Mouse (Mus musculus) common myeloid progenitor, adult 5-6 weeks (primary cell): Measurements from ENCODE around the gene Mlec. TPM values are rescaled to one million over a fixed set of nuclear protein-coding genes. Genes with fewer than 3 reads are reported as not detected.
"Not testable (repeated sequence)": the region's sequence is repeated elsewhere in the genome, so short reads cannot be mapped to it uniquely, and the experiment has no call there.

Experiments used
- ATAC-seq: replicated peaks from 2 replicates; pipeline ENCODE4 v1.8.0; 2016; ENCODE audit warnings: low read depth, mild to moderate bottlenecking, moderate TSS enrichment, inconsistent platforms; ENCODE audit not compliant: poor library complexity, severe bottlenecking
- total RNA-seq: library from RNA; stranded (forward); fragments of 200-1000, 187-1606 nt; gene quantifications from 2 replicates; pipeline ENCODE4 v1.2.3, GENCODE M21; 2017

The Mlec gene
- total RNA-seq, 1 experiment from 2014 or later = 210 TPM

DNA sequence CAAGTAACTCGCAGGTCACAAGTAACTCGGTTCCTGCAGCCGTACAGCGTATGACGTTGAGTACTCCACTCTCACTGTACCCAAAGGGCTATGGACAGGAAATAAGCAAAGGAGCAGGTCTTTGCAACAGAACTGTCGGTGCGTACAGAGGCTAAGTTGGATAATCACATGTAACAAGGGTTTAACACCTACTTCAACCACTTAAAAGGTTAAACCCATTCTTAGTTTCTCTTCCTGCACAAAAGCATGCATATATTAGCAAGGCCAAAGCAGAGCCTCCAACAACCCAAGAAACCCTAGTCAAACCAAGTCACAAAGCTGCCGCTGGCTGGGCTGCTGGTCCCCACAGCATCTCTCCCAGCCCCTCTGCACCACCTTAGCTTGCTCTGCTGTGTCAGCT, 25.5 kb downstream of the Mlec start:
- ATAC-seq = no peak

- ATAC-seq = no peak
These were observed 28.7 kb downstream of the Mlec start for GRCm38 (mm10) chr5:115129328-115129727.

DNA sequence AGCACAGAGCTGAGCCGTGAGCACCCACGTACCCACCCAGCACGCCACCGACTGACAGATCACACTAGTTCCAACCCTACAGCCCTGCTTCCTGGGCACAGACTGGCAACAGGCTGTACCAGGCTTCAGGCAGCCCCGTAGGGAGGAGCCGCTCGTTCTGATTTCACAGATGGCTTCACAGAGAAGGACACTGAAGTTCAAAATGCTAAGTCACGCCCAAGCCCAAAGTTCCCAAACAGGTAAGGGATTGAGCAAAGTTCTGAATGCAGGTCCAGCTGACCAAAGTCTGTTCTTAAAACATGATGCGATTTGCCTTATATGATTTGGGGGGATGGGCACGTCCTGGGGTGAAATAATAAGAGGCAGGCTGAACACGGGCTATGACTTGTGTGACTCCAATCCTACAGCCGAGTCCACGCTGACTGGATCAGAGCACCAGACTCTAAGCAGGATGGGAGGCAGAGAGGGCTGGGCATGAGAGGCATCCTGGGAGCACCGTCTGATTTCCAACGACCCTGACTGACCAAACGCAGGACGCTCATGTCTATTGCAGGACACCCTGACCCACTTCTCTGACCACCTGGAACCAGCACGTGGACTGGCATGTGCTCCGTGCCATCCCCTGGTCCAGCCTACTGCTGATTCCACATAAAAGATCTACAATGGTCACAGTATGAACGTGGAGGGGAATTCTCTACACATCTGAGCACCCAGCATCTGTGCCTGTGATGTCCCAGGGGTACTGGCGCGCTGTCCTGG, 30.4 kb downstream of the Mlec start:
- no peak for ATAC-seq

- ATAC-seq = no peak
These were observed 31.2 kb downstream of the Mlec start for GRCm38 (mm10) chr5:115126578-115127312.

DNA sequence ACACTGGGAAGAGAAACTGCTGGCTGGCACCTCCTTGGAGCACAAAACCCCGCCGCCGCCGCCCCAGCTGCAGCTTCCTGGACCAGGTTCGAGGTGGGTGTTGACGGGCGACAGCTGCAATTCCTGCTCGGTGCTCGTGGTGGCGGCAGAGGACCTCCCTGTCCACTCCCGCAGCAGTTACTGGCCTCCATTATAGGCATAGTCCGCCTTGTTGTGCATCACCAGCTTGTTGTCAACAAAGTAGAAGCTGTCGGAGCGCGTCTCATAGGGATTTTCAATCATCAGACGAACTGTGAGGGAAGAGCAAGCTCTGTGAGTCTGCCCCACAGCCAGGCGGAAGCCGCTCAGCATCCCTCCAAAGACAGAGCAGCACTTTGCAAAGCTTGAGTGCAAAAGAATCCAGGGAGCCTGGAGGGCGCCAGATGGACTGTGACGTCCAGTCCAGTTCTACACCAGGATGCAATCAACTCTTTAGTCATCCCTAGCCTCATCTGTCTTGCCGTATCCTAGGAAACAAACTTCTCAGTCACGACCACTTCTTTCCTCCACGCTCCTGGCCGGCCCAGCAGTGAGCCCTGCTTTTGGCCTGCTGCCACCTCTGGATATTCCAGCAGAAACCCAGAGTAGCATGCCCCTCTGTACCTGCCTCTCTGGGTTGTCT, 32.6 kb downstream of the Mlec start:
- peak; percentile 98 for ATAC-seq

GRCm38 (mm10) chr5:115124690-115125089, 33.3 kb downstream of the Mlec start:
- ATAC-seq = no peak

- ATAC-seq = no peak
These were observed 37.0 kb downstream of the Mlec start for GRCm38 (mm10) chr5:115120978-115121377.

DNA sequence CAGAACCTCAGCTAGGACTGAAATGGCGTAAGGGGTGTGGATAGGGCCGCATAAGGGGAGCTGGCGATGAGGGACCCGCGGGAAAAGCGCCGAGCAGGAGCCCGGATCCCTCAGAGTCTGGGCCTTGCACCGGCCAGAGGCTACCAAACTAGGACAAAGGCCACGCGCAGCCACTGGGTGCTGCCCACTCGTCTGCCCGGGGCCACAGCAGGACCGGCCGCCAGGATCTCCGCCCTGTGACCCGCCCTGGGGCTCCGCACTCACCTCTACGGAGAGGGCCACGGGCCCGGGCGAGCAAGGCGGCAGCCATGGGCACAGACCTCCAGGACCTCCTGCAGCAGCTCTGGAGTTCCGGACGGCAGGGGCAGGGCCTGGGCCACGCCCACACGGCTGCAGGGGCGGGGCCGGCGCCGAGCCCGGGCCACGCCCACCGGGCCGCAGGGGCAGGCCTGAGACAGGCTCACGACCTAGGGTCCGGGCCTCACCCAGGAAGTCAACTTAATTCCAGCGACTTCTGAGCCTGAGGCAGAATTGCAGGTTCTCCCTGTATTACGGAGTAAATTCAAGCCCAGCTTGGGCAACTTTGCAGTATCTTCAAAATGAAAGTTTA, 38.9 kb downstream of the Mlec start, which contains the start of gene Acads:
Gene Acads (minus strand): TSS at position 386 of the 610 bp plus-strand sequence.
- ATAC-seq = peak; percentile 86

DNA sequence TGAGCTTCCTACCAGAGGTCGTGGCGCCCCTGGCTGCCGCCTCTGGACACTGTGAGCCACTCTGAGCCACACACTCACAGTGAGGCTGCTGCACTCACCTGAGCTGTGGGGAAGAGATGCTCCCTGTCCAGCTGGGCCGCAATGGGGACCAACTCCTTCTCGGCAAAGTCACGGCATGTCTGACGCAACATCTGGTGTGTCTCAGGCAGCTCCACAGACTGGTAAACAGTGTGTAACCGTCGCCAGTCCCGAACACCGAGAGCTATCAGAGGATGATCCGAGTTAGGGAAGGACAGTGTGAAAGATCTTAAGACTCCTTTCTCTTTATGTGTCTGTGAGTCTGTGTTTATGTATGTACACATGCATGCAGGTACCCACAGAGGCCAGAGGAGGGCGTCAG, 40.5 kb downstream of the Mlec start:
- no peak for ATAC-seq

GRCm38 (mm10) chr5:115116426-115116825, 41.6 kb downstream of the Mlec start:
- no peak for ATAC-seq

GRCm38 (mm10) chr5:115114501-115114900, 43.5 kb downstream of the Mlec start:
- ATAC-seq = no peak

DNA sequence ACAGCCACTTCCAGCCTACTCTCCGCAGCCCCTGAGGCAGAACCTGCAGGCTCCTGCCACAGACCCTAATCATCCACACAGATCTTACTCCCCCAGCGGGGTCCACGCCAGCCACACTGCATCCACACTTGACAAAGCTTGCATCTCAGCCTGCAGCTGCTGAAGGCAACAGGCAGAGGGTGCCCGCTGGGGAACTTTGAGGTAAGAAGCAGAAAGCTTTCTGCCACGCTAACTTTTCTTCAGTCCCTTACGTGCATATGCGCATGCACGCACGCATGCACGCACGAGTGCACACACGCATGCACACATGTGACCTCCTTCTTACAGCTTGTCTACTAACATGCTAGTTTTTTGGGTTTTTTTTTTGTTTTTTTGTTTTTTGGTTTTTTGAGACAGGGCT, 44.7 kb downstream of the Mlec start:
- ATAC-seq = no peak

DNA sequence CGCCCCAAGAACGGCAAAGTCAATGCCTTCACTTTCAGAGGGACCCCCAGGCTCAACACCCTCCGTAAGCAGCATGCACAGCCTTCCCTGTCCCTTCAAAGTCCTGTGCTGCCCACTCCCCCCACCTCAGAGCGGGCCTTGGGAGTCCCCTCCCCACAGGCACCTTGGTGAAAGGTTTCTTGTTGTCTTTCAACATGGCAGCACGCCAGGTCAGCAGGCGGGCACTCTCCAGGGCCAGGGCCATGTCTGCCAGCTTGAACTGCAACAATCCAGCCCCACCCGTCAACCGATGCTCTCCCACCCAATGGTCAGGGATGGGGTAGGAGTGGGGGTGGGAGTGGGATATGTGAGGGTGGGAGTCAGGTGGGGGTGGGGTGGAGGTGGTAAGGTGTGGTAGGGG, 46.8 kb downstream of the Mlec start:
- ATAC-seq = no peak

GRCm38 (mm10) chr5:115103253-115103652, 54.7 kb downstream of the Mlec start:
- not testable (repeated sequence) for ATAC-seq

- no peak for ATAC-seq
These were observed 55.7 kb downstream of the Mlec start for GRCm38 (mm10) chr5:115102231-115102630.

DNA sequence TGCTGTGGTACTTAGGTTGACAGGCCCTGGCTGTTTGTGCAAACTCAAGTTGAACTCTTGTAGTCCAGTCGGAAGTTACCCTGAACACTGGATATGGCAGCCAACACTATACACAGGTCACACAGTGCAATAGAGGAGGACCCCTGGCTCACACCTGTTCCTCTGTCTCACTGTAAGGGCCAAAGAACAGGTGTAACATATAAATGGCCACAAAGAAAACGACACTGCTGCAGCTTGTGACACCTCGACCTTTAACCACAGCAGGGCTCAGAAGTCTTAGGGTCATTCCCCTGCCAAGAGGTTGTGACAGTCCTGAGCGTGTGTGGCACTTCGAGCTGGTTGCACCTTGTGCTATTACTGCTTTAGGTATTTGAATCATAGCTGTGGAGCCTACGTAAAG, 57.5 kb downstream of the Mlec start:
- no peak for ATAC-seq

- no peak for ATAC-seq
These were observed 58.0 kb downstream of the Mlec start for GRCm38 (mm10) chr5:115099991-115100390.

- ATAC-seq = no peak
These were observed 58.4 kb downstream of the Mlec start for GRCm38 (mm10) chr5:115099530-115099929.

GRCm38 (mm10) chr5:115098195-115098594, 59.8 kb downstream of the Mlec start, which contains the start of gene Gm10401:
Gm10401 (minus strand) TSS chr5:115098295.
- ATAC-seq = no peak
